Mouse (Mus musculus): ENCODE results near the gene Slc16a14.

The Slc16a14 gene

DNA sequence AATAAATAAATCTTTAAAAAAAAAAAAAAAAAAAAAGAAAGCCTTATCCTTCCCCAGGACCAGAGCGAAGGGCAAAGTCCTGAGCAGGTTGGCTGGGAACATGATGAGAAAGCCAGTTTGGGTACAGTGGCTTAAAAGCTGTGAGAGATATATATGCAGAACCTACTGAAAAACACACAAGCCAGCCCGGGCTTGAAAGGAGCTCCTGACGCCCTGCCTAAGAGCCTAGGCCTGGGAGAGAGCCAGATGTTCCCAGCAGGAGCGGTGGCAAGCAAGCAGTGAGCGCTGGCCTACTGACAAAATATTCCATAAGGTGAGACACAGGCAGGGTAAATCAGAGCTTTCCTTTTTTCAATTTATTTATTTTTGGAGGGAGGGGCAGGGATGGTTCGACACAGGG lies 68.7 kb downstream of the Slc16a14 start:
- DNase-seq (ENCODE audit: low read depth) = no peak

DNA sequence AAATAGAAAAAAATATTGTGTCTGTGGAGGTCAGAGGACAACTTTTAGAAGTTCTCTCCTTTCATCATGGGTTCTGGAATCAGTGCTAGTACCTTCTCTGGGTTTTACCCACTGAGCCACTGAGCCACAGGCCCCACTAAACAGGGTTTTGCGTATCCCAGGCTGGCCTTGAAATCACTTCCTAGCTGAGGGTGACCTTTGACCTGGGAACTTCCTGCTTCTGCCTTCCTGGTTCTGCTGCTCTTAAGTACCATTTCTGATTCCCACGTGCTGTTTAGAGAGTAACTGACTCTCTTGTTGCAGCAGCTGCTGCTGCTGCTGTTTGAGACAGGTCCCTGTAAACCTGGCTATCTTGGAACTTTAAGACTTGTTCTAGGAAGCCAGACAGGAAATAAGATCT lies 70.3 kb downstream of the Slc16a14 start:
- no peak for DNase-seq (ENCODE audit: low read depth)

- no peak for DNase-seq (ENCODE audit: low read depth)
Observed at GRCm38 (mm10) chr1:84861255-84861630, 73.7 kb downstream of the Slc16a14 start.

DNA sequence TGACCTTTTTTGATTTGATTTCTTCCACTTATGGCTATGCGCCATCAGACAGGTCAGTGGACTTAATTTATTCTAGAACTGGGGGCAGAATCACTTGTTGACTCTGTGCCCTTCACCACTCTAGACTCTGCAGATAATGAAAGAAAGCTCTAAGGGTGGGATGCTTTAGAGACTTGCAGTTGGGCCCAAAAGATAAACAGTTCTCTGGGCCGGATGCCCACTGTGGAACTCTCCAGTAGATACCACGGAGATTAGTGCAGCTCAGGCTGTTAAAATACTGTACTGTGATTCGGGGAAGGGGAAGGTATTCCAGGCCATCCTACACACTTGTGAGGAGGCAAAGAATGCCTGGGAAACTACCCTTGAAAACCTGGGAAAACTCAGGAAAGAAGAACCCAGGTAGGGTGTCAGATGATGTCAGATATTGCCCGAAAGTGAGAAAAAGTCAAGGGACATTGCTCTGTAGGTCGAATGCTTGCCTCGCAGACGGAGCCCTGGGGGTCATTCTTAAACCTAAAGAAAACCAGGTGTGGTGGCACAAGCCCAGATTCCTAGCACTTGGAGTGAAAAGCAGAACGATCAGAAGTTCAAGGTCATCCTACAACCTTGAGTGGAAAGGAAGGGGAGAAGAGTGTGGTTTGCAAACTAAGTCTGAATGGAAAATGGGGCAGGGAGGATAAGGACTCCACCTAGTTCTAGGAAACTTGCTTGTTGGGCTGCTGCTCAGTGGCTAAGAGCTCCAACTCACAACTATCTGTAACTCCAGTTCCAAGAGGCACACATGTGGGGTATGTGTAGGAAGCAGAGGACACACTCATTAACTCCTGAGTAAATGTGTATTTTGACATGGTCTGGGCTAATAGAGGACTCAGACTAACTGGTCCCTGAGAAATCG lies 74.3 kb downstream of the Slc16a14 start:
- DNase-seq (ENCODE audit: low read depth) = no peak

- no peak for DNase-seq (ENCODE audit: low read depth)
Observed at GRCm38 (mm10) chr1:84859597-84859996, 75.3 kb downstream of the Slc16a14 start.

All from fibroblast of lung, adult 2 months (primary cell).